Comparison of ENCODE assay signal across 10 mouse cellular contexts in genomic region chr7:141024865-141025838, GRCm38 (mm10). TPM values are rescaled to one million over a fixed set of nuclear protein-coding genes. Genes with fewer than 3 reads are reported as not detected.
A peak's percentile ranks its signal among the peaks of the same experiment; 100 is the strongest.
DNase-seq lines count a peak whose midpoint lies in the region; ATAC-seq and TF ChIP-seq lines count a peak whose summit lies in the region.
"Had no signal": no experiment of that assay in that cellular context is flagged by ENCODE, and none has a peak within 500 bp of the region (broad histone marks: within the 10 kb centered on the region; RNA-seq: fewer than 3 reads in every experiment).

No protein-coding gene starts in this region.

- H3K4me2 ChIP-seq in intestine, embryonic 15.5 days (replicated peaks): no peak overlapping the region
- no peak overlapping the region for H3K4me2 ChIP-seq in intestine, embryonic 16.5 days (ENCODE audit: low read depth, low read length)
- no peak overlapping the region for H3K4me2 ChIP-seq in midbrain, postnatal 0 days (ENCODE audit: low read depth, low read length, poor library complexity, severe bottlenecking)

- no peak for ATAC-seq in intestine, embryonic 15.5 days
- ATAC-seq in intestine, embryonic 16.5 days: no peak
- peak; percentile 28 for ATAC-seq in activated CD4-positive, CD25-positive, alpha-beta regulatory T cell, adult 4 months
- peak; percentile 61 to 69 for ATAC-seq in hematopoietic stem cell, adult 5-6 weeks (replicated peaks in 1 of 2; ENCODE audit: insufficient read depth in 1 of 2, low FRiP score in 2 of 2, low TSS enrichment in 1 of 2, low read depth in 1 of 2, poor library complexity in 2 of 2, severe bottlenecking in 2 of 2)
- ATAC-seq in midbrain, postnatal 0 days (ENCODE audit: low FRiP score): peak; percentile 60; the same call in 1 of the 2 replicates

- no peaks in the 10 kb centered on the region for H3K4me1 ChIP-seq in intestine, embryonic 15.5 days (replicated peaks)
- H3K4me1 ChIP-seq in intestine, embryonic 16.5 days (ENCODE audit: control insufficient read depth, insufficient read depth, low read length): peaks cover 4% of the 10 kb centered on the region; the same call in 1 of the 2 replicates
- H3K4me1 ChIP-seq in midbrain, postnatal 0 days (ENCODE audit: insufficient read depth, low read length): no peaks in the 10 kb centered on the region

- no peak overlapping the region for H3K9ac ChIP-seq in intestine, embryonic 15.5 days
- H3K9ac ChIP-seq in intestine, embryonic 16.5 days (ENCODE audit: low read depth, low read length): no peak overlapping the region
- H3K9ac ChIP-seq in midbrain, postnatal 0 days (replicated peaks; ENCODE audit: low read length, poor library complexity, severe bottlenecking): no peak overlapping the region
- H3K9ac ChIP-seq: liver, embryonic 14.5 days had no signal

- TF ChIP-seq CTCF in midbrain, postnatal 0 days (IDR thresholded peaks at IDR 0.05): no peak

- 0 out of 2 replicates have a peak overlapping the region, but pooled peaks have one; percentile 17 for H3K27ac ChIP-seq in intestine, embryonic 15.5 days
- H3K27ac ChIP-seq in intestine, embryonic 16.5 days (ENCODE audit: low read length): no peak overlapping the region; the same call in 1 of the 2 replicates
- peak overlapping the region; percentile 62; the same call in 1 of the 2 replicates for H3K27ac ChIP-seq in midbrain, postnatal 0 days (ENCODE audit: low read depth, low read length)
- H3K27ac ChIP-seq: liver, embryonic 14.5 days had no signal

- no peaks in the 10 kb centered on the region for H3K9me3 ChIP-seq in intestine, embryonic 15.5 days
- H3K9me3 ChIP-seq in intestine, embryonic 16.5 days (ENCODE audit: control insufficient read depth, low read length): no peaks in the 10 kb centered on the region
- no peaks in the 10 kb centered on the region for H3K9me3 ChIP-seq in midbrain, postnatal 0 days (ENCODE audit: low read length)

- H3K27me3 ChIP-seq in intestine, embryonic 15.5 days (replicated peaks): no peaks in the 10 kb centered on the region
- no peaks in the 10 kb centered on the region for H3K27me3 ChIP-seq in intestine, embryonic 16.5 days (replicated peaks; ENCODE audit: control insufficient read depth, insufficient read depth, low read length)
- H3K27me3 ChIP-seq in midbrain, postnatal 0 days (ENCODE audit: insufficient read depth, low read length): no peaks in the 10 kb centered on the region

- H3K36me3 ChIP-seq in intestine, embryonic 15.5 days: no peaks in the 10 kb centered on the region
- no peaks in the 10 kb centered on the region for H3K36me3 ChIP-seq in intestine, embryonic 16.5 days (ENCODE audit: control insufficient read depth, insufficient read depth, low read length)
- no peaks in the 10 kb centered on the region for H3K36me3 ChIP-seq in midbrain, postnatal 0 days (ENCODE audit: insufficient read depth, low read length)

- no peak overlapping the region for H3K4me3 ChIP-seq in intestine, embryonic 15.5 days (replicated peaks)
- no peak overlapping the region for H3K4me3 ChIP-seq in intestine, embryonic 16.5 days (ENCODE audit: low read length)
- H3K4me3 ChIP-seq in midbrain, postnatal 0 days (ENCODE audit: low read depth, low read length): no peak overlapping the region

- WGBS in intestine, embryonic 15.5 days: 56% methylated on average over 6 of the region's 6 CpGs
- WGBS in intestine, embryonic 16.5 days: 48% methylated on average over 6 of the region's 6 CpGs
- 18% methylated on average over 6 of the region's 6 CpGs for WGBS in midbrain, postnatal 0 days

- DNase-seq in midbrain, postnatal 0 days (ENCODE audit: low spot score): peak; percentile 62
- no peak for DNase-seq in cerebellum, adult 9-10 months
- DNase-seq in lung, postnatal 25 days (ENCODE audit: low spot score): no peak
- no peak for DNase-seq in cerebellum, adult 18-20 months

RNA-seq across cellular contexts. Expression of gene Gm17387, which starts 3.8 kb away (rescaled TPM):
- polyA plus RNA-seq in intestine, embryonic 15.5 days (2015; fragmentation: Nextera tagmentation; extraction: Ambion mirVana): not detected in 2 replicates
- not detected in 2 replicates for polyA plus RNA-seq in intestine, embryonic 16.5 days (2015; fragmentation: Nextera tagmentation; extraction: Ambion mirVana)
- not detected for polyA plus RNA-seq in activated CD4-positive, CD25-positive, alpha-beta regulatory T cell, adult 4 months (2017; shearing (Covaris generic))
- total RNA-seq in hematopoietic stem cell, adult 5-6 weeks (2017): not detected in 2 replicates
- not detected in 2 replicates for total RNA-seq in midbrain, postnatal 0 days (2014; rRNA removed)
- not detected in 2 replicates for polyA plus RNA-seq in midbrain, postnatal 0 days (2015; fragmentation: Nextera tagmentation; extraction: Ambion mirVana)
- polyA plus RNA-seq: liver, embryonic 14.5 days; thymus, postnatal 0 days had no signal

RNA-seq across cellular contexts. Expression of gene Ifitm6, which starts 7.4 kb away (rescaled TPM):
- polyA plus RNA-seq in intestine, embryonic 15.5 days (2015; fragmentation: Nextera tagmentation; extraction: Ambion mirVana): 1.6 and 3.6 TPM in 2 replicates
- 1.9 and 2.0 TPM in 2 replicates for polyA plus RNA-seq in intestine, embryonic 16.5 days (2015; fragmentation: Nextera tagmentation; extraction: Ambion mirVana)
- under 1 TPM; 0.70 to 0.92 TPM for polyA plus RNA-seq in activated CD4-positive, CD25-positive, alpha-beta regulatory T cell, adult 4 months (2017; shearing (Covaris generic))
- total RNA-seq in hematopoietic stem cell, adult 5-6 weeks (2017): 68.4 and 203 TPM in 2 replicates
- 0.99 and 1.1 TPM in 2 replicates for total RNA-seq in midbrain, postnatal 0 days (2014; rRNA removed)
- 0.81 and 0.83 TPM in 2 replicates for polyA plus RNA-seq in midbrain, postnatal 0 days (2015; fragmentation: Nextera tagmentation; extraction: Ambion mirVana)

RNA-seq across cellular contexts. Expression of gene Ifitm3, which starts 14.6 kb away (rescaled TPM):
- 255 and 288 TPM in 2 replicates for polyA plus RNA-seq in intestine, embryonic 15.5 days (2015; fragmentation: Nextera tagmentation; extraction: Ambion mirVana)
- 255 and 269 TPM in 2 replicates for polyA plus RNA-seq in intestine, embryonic 16.5 days (2015; fragmentation: Nextera tagmentation; extraction: Ambion mirVana)
- 10 to 100 TPM; 17.0 to 23.4 TPM for polyA plus RNA-seq in activated CD4-positive, CD25-positive, alpha-beta regulatory T cell, adult 4 months (2017; shearing (Covaris generic))
- 143 and 341 TPM in 2 replicates for total RNA-seq in hematopoietic stem cell, adult 5-6 weeks (2017)
- total RNA-seq in midbrain, postnatal 0 days (2014; rRNA removed): 22.5 and 39.3 TPM in 2 replicates
- 67.8 and 80.5 TPM in 2 replicates for polyA plus RNA-seq in midbrain, postnatal 0 days (2015; fragmentation: Nextera tagmentation; extraction: Ambion mirVana)

RNA-seq across cellular contexts. Expression of gene B4galnt4, which starts 35.8 kb away (rescaled TPM):
- polyA plus RNA-seq in intestine, embryonic 15.5 days (2015; fragmentation: Nextera tagmentation; extraction: Ambion mirVana): 7.9 and 10.7 TPM in 2 replicates
- 7.2 and 7.3 TPM in 2 replicates for polyA plus RNA-seq in intestine, embryonic 16.5 days (2015; fragmentation: Nextera tagmentation; extraction: Ambion mirVana)
- 10 to 100 TPM in 1 of 2 experiments, 1 to 10 TPM in 1; 6.4 to 11.9 TPM for polyA plus RNA-seq in activated CD4-positive, CD25-positive, alpha-beta regulatory T cell, adult 4 months (2017; shearing (Covaris generic))
- total RNA-seq in hematopoietic stem cell, adult 5-6 weeks (2017): 4.1 and 6.6 TPM in 2 replicates
- 133 and 146 TPM in 2 replicates for total RNA-seq in midbrain, postnatal 0 days (2014; rRNA removed)
- 52.1 and 53.9 TPM in 2 replicates for polyA plus RNA-seq in midbrain, postnatal 0 days (2015; fragmentation: Nextera tagmentation; extraction: Ambion mirVana)

RNA-seq across cellular contexts. Expression of gene Pkp3, which starts 52.9 kb away (rescaled TPM):
- polyA plus RNA-seq in intestine, embryonic 15.5 days (2015; fragmentation: Nextera tagmentation; extraction: Ambion mirVana): 24.6 and 26.1 TPM in 2 replicates
- 31.3 and 32.4 TPM in 2 replicates for polyA plus RNA-seq in intestine, embryonic 16.5 days (2015; fragmentation: Nextera tagmentation; extraction: Ambion mirVana)
- polyA plus RNA-seq in activated CD4-positive, CD25-positive, alpha-beta regulatory T cell, adult 4 months (2017; shearing (Covaris generic)): 100 to 1,000 TPM; 365 to 380 TPM
- total RNA-seq in hematopoietic stem cell, adult 5-6 weeks (2017): 1.2 and 2.3 TPM in 2 replicates
- 0.49 TPM in 1 of 2 replicates, not detected in the other for total RNA-seq in midbrain, postnatal 0 days (2014; rRNA removed)
- polyA plus RNA-seq in midbrain, postnatal 0 days (2015; fragmentation: Nextera tagmentation; extraction: Ambion mirVana): not detected in 2 replicates

Comparison
In these comparisons a context has a peak if more than half of its experiments do, and no peak if none do; other contexts are left out.
1. ATAC-seq: peak in activated CD4-positive, CD25-positive, alpha-beta regulatory T cell, adult 4 months (single experiment), hematopoietic stem cell, adult 5-6 weeks (2 of 2) and midbrain, postnatal 0 days (single experiment); none in intestine, embryonic 15.5 days (single experiment) and intestine, embryonic 16.5 days (single experiment).